Mouse (Mus musculus) layer of hippocampus, adult 9-11 months (tissue): ENCODE measurements around the gene Plekhj1.

Experiments
- DNase-seq: peaks from one replicate; pipeline ENCODE4 v3.0.0; 2022

Gene Plekhj1

GRCm38 (mm10) chr10:80804340-80804739, 5.9 kb upstream of the Plekhj1 start:
- no peak for DNase-seq

- no peak for DNase-seq
Measured at GRCm38 (mm10) chr10:80802996-80803395, 4.6 kb upstream of the Plekhj1 start.

GRCm38 (mm10) chr10:80802204-80802912, 3.9 kb upstream of the Plekhj1 start:
- no peak for DNase-seq

- no peak for DNase-seq
Measured at GRCm38 (mm10) chr10:80799070-80799566, 692 bp upstream of the Plekhj1 start.

- DNase-seq = no peak
Measured at GRCm38 (mm10) chr10:80797186-80798149, 958 bp downstream of the Plekhj1 start.

GRCm38 (mm10) chr10:80796307-80796848, 2.0 kb downstream of the Plekhj1 start:
- no peak for DNase-seq

- no peak for DNase-seq
Measured at GRCm38 (mm10) chr10:80794750-80795149, 3.7 kb downstream of the Plekhj1 start.

- no peak for DNase-seq
Measured at GRCm38 (mm10) chr10:80793803-80794202, 4.6 kb downstream of the Plekhj1 start.

GRCm38 (mm10) chr10:80793033-80793784, 5.2 kb downstream of the Plekhj1 start:
- DNase-seq = no peak

- no peak for DNase-seq
Measured at GRCm38 (mm10) chr10:80792175-80793032, 6.0 kb downstream of the Plekhj1 start.

- no peak for DNase-seq
Measured at GRCm38 (mm10) chr10:80791476-80792174, 6.8 kb downstream of the Plekhj1 start.

- DNase-seq = no peak
Measured at GRCm38 (mm10) chr10:80790761-80791404, 7.5 kb downstream of the Plekhj1 start.

GRCm38 (mm10) chr10:80787517-80787916, 10.9 kb downstream of the Plekhj1 start:
- DNase-seq = no peak

- DNase-seq = no peak
Measured at GRCm38 (mm10) chr10:80785963-80786362, 12.5 kb downstream of the Plekhj1 start.

- no peak for DNase-seq
Measured at GRCm38 (mm10) chr10:80784871-80785270, 13.6 kb downstream of the Plekhj1 start.

- DNase-seq = no peak
Measured at GRCm38 (mm10) chr10:80784302-80784701, 14.1 kb downstream of the Plekhj1 start.

- DNase-seq = no peak
Measured at GRCm38 (mm10) chr10:80779565-80779964, 18.9 kb downstream of the Plekhj1 start.

GRCm38 (mm10) chr10:80777123-80777522, 21.3 kb downstream of the Plekhj1 start:
- no peak for DNase-seq

GRCm38 (mm10) chr10:80776358-80776869, 22.0 kb downstream of the Plekhj1 start:
- DNase-seq = no peak

GRCm38 (mm10) chr10:80775731-80776130, 22.7 kb downstream of the Plekhj1 start:
- DNase-seq = no peak
